Mouse (Mus musculus) liver, embryonic 14.5 days (tissue): ENCODE data around the gene Myo18a. TPM values are rescaled to one million over a fixed set of nuclear protein-coding genes. Genes with fewer than 3 reads are reported as not detected.

Experiments
- ATAC-seq: fragments of 200-750 bp; cut with Nextera tagmentation; 2 replicates; pipeline ENCODE4 v1.8.0; 2017; ENCODE audit warnings: moderate number of reproducible peaks, mild to moderate bottlenecking, moderate library complexity; ENCODE audit not compliant: insufficient read depth
- DNase-seq, 3 experiments: peaks; one replicate each; pipeline ENCODE4 v3.0.0-alpha.2; 2012 to 2013; ENCODE audit warnings: low read depth in 3 of 3, low spot score in 3 of 3
- H3K27ac ChIP-seq: fragments of 300-500 bp; sonication (generic); 2 replicates; pipeline ENCODE4 v1.5.1; 2014; ENCODE audit warnings: moderate library complexity, mild to moderate bottlenecking, control low read depth, inconsistent platforms
- H3K27me3 ChIP-seq: fragments of 300-500 bp; sonication (generic); 2 replicates; pipeline ENCODE4 v1.6.1; 2014; ENCODE audit warnings: mild to moderate bottlenecking, low read length, moderate library complexity; ENCODE audit not compliant: control insufficient read depth, insufficient read depth
- H3K36me3 ChIP-seq: fragments of 300-500 bp; sonication (generic); replicated peaks from 2 replicates; pipeline ENCODE4 v1.6.1; 2014; ENCODE audit warnings: low read depth; ENCODE audit not compliant: control insufficient read depth, insufficient read depth
- H3K4me1 ChIP-seq, 2 experiments: fragments of 200-500 bp in 1 of 2; fragments of 300-500 bp in 1 of 2; sonication (generic) in 1 of 2; replicated peaks; 2 replicates each; pipeline ENCODE4 v1.6.1; 2012 to 2014; ENCODE audit warnings: antibody characterized with exemption in 1 of 2, inconsistent platforms in 1 of 2, low read length in 1 of 2; ENCODE audit not compliant: control insufficient read depth in 2 of 2, insufficient read depth in 2 of 2
- H3K4me2 ChIP-seq: fragments of 300-500 bp; sonication (generic); 2 replicates; pipeline ENCODE4 v1.6.1; 2014; ENCODE audit warnings: low read depth, mild to moderate bottlenecking, control low read depth, moderate library complexity
- H3K4me3 ChIP-seq, 2 experiments: fragments of 200-500 bp in 1 of 2; fragments of 300-500 bp in 1 of 2; sonication (generic) in 1 of 2; 2 replicates each; pipeline ENCODE4 v1.5.1; 2012 to 2014; ENCODE audit warnings: low read depth in 2 of 2, low read length in 2 of 2, mild to moderate bottlenecking in 2 of 2, control low read depth in 1 of 2, inconsistent platforms in 1 of 2, moderate library complexity in 1 of 2; ENCODE audit not compliant: insufficient read depth in 1 of 2
- H3K9ac ChIP-seq: fragments of 300-500 bp; sonication (generic); replicated peaks from 2 replicates; pipeline ENCODE4 v1.6.1; 2014; ENCODE audit warnings: mild to moderate bottlenecking, control low read depth, moderate library complexity
- H3K9me3 ChIP-seq: fragments of 300-500 bp; sonication (generic); 2 replicates; pipeline ENCODE4 v1.6.1; 2016; ENCODE audit warnings: low read length, mixed read lengths; ENCODE audit not compliant: control insufficient read depth
- CTCF ChIP-seq: IDR thresholded peaks from 2 replicates; pipeline ENCODE4 v1.5.1; 2016; ENCODE audit warnings: antibody characterized with exemption, low read depth, control low read depth
- EP300 ChIP-seq: IDR thresholded peaks from 2 replicates; pipeline ENCODE4 v1.6.1; 2016; ENCODE audit warnings: antibody characterized with exemption, low read depth
- WGBS: fragments of 180-500 bp; shearing (Covaris S2); extraction: QIAGEN DNeasy Blood & Tissue Kit; methylation state at CpG from one replicate; pipeline ENCODE4 v1.1.7; 2014; ENCODE audit not compliant: insufficient replicate concordance; 5-methylcytosine and 5-hydroxymethylcytosine counted together
- polyA plus RNA-seq, 2 experiments: library from polyadenylated mRNA; depleted of rRNA in 1 of 2; stranded (reverse) in 1 of 2; unstranded in 1 of 2; fragments of >200 nt; fragmentation: Nextera tagmentation in 1 of 2; extraction: Ambion mirVana in 1 of 2; gene quantifications; 2 replicates each; pipeline versions ENCODE4 v1.2.1 to v1.2.3; 2012 to 2014

The Myo18a gene
- polyA plus RNA-seq, 2 experiments = 13.5 to 15.4 TPM

DNA sequence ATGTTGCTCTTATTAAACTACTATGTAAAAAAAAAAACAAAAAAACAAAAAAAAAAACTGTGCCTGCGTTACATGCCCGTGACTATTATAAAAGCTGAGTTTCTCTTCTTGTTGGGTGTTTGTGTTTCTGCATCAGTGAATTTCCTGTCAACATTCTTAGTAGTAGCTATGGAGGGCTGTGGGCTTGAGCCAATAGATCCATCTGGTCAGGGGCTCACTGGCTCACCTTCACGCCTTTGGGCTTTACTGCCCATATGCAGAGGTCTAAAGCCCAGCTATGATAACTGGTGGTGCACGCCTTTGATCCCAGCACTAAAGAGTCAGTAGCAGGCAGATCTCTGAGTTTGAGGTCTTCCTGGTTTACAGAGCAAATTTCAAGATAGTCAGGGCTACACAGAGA is 6.5 kb downstream of the Myo18a start:
- H3K4me2 ChIP-seq = no peak overlapping the region; the same call in 1 of the 2 replicates
- peak overlapping the region; percentile 44 for H3K27ac ChIP-seq
- H3K4me1 ChIP-seq = peaks cover 66% of the 10 kb centered on the region in 2 experiments

GRCm38 (mm10) chr11:77770346-77770745 is 7.3 kb downstream of the Myo18a start:
- Histone ChIP-seq H3K4me1 (peaks cover 59% of the 10 kb centered on the region in 2 experiments), H3K9ac (0 out of 2 replicates have a peak overlapping the region, but pooled peaks have one; percentile 2), H3K4me2 (peak overlapping the region; percentile 28; the same call in 1 of the 2 replicates)

More for the DNA sequence above, 6.5 kb downstream of the Myo18a start:
- H3K9ac ChIP-seq = no peak overlapping the region; the same call in 1 of the 2 replicates
- H3K36me3 ChIP-seq = no peaks in the 10 kb centered on the region
- DNase-seq (no peak), ATAC-seq (no peak)
- H3K27me3 ChIP-seq = no peaks in the 10 kb centered on the region
- WGBS = 64% methylated on average over 4 of the region's 4 CpGs
- no peaks in the 10 kb centered on the region for H3K9me3 ChIP-seq
- H3K4me3 ChIP-seq = no peak overlapping the region
- no peak for TF ChIP-seq CTCF
- TF ChIP-seq EP300 = no peak

GRCm38 (mm10) chr11:77771879-77772713 is 9.1 kb downstream of the Myo18a start:
- Histone ChIP-seq H3K4me2 (peak overlapping the region; percentile 53), H3K27ac (peak overlapping the region; percentile 73), H3K9me3 (no peaks in the 10 kb centered on the region), H3K4me3 (no peak overlapping the region), H3K4me1 (peaks cover 42 to 49% of the 10 kb centered on the region in 2 experiments), H3K9ac (peak overlapping the region; percentile 48), H3K27me3 (no peaks in the 10 kb centered on the region), H3K36me3 (0 out of 2 replicates have a peak, but pooled peaks cover under 1% of the 10 kb centered on the region)
- TF ChIP-seq CTCF = 0 out of 2 replicates have a peak, but pooled peaks have one; percentile 10
- 0 out of 2 replicates have a peak, but pooled peaks have one; percentile 13 for TF ChIP-seq EP300
- 5% methylated on average over 8 of the region's 8 CpGs for WGBS
- no peak for DNase-seq
- peak; percentile 87 for ATAC-seq

More at GRCm38 (mm10) chr11:77770346-77770745, 7.3 kb downstream of the Myo18a start:
- Histone ChIP-seq H3K27me3 (no peaks in the 10 kb centered on the region), H3K9me3 (no peaks in the 10 kb centered on the region), H3K36me3 (no peaks in the 10 kb centered on the region), H3K27ac (peak overlapping the region; percentile 53), H3K4me3 (no peak overlapping the region)
- ATAC-seq (peak; percentile 8; the same call in 1 of the 2 replicates), DNase-seq (no peak)
- TF ChIP-seq CTCF (no peak), EP300 (peak; percentile 46; the same call in 1 of the 2 replicates)
- WGBS = 11% methylated on average over 8 of the region's 8 CpGs

DNA sequence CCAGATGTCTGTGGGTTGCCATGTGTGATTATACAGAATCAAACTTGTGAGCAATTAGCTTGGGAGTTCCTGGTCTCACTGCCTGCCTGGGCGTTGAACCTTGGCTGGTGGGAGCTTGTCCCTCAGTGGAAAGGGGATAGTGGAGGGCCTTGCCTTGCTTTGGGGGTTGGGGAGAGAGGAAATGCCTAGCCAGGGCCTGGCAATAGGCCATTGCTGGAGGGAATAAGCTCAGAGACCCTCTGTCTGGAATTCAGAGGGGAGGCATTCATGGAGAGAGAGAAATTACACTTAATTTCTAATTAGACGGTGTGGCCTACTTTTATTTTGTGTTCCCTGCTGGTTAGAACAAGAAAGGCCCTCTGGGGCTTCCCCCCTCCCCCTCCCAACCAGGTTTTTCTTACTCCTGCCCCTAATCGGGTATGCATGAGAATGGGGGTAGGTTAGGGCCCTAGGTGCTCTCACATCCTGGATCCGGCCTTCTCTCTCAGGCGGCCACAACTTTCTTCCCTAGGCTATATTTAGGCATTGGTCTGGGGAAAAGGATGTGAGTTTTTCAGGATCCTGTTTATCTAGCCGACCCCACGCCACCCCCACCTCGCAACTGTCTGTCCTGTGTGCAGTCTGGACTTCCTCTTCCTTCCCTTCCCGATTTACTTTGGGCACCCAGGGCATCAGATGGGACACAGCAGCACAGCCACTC is 12.8 kb downstream of the Myo18a start:
- Histone ChIP-seq H3K9ac (no peak overlapping the region), H3K4me2 (no peak overlapping the region)
- TF ChIP-seq EP300 (no peak), CTCF (no peak)

More for the DNA sequence above, 12.8 kb downstream of the Myo18a start:
- H3K4me3 ChIP-seq = no peak overlapping the region
- ATAC-seq = no peak
- no peak overlapping the region for H3K27ac ChIP-seq
- peaks cover 18 to 35% of the 10 kb centered on the region in 2 experiments for H3K4me1 ChIP-seq
- no peaks in the 10 kb centered on the region for H3K9me3 ChIP-seq
- DNase-seq = no peak
- peaks cover 20% of the 10 kb centered on the region; the same call in 1 of the 2 replicates for H3K36me3 ChIP-seq
- WGBS = 44% methylated on average over 9 of the region's 9 CpGs
- no peaks in the 10 kb centered on the region for H3K27me3 ChIP-seq
